Mouse (Mus musculus) hindbrain, embryonic 15.5 days (tissue): ENCODE results near the gene Zc3hav1. TPM values are rescaled to one million over a fixed set of nuclear protein-coding genes. Genes with fewer than 3 reads are reported as not detected.

Experiments
- ATAC-seq: fragments of 200-750 bp; cut with Nextera tagmentation; 2 replicates; pipeline ENCODE4 v1.8.0; 2017; ENCODE audit warnings: low read depth, moderate number of reproducible peaks, moderate TSS enrichment; ENCODE audit not compliant: low FRiP score
- H3K27ac ChIP-seq: fragments of 300-500 bp; sonication (generic); replicated peaks from 2 replicates; pipeline ENCODE4 v1.5.1; 2015; ENCODE audit warnings: mild to moderate bottlenecking, inconsistent platforms
- H3K27me3 ChIP-seq: fragments of 300-500 bp; sonication (generic); 2 replicates; pipeline ENCODE4 v1.6.1; 2015; ENCODE audit warnings: control low read depth, inconsistent platforms
- H3K36me3 ChIP-seq: fragments of 300-500 bp; sonication (generic); 2 replicates; pipeline ENCODE4 v1.6.1; 2015; ENCODE audit warnings: control low read depth, inconsistent platforms
- H3K4me1 ChIP-seq: fragments of 300-500 bp; sonication (generic); replicated peaks from 2 replicates; pipeline ENCODE4 v1.6.1; 2015; ENCODE audit warnings: control low read depth, inconsistent platforms
- H3K4me2 ChIP-seq: fragments of 300-500 bp; sonication (generic); 2 replicates; pipeline ENCODE4 v1.6.1; 2015; ENCODE audit warnings: moderate library complexity, mild to moderate bottlenecking, inconsistent platforms
- H3K4me3 ChIP-seq: fragments of 300-500 bp; sonication (generic); 2 replicates; pipeline ENCODE4 v1.5.1; 2015; ENCODE audit warnings: mild to moderate bottlenecking, inconsistent platforms
- H3K9ac ChIP-seq: fragments of 300-500 bp; sonication (generic); 2 replicates; pipeline ENCODE4 v1.6.1; 2015; ENCODE audit warnings: inconsistent platforms
- H3K9me3 ChIP-seq: fragments of 300-500 bp; sonication (generic); 2 replicates; pipeline ENCODE4 v1.6.1; 2016; ENCODE audit warnings: control low read depth, inconsistent platforms
- WGBS: fragments of 180-500 bp; shearing (Covaris S2); methylation state at CpG from one replicate; pipeline ENCODE4 v1.1.7; 2015; 5-methylcytosine and 5-hydroxymethylcytosine counted together
- polyA plus RNA-seq: library from polyadenylated mRNA; unstranded; fragments of >200 nt; fragmentation: Nextera tagmentation; extraction: Ambion mirVana; gene quantifications from 2 replicates; pipeline ENCODE4 v1.2.1, GENCODE M21; 2015

Gene Zc3hav1
- polyA plus RNA-seq, 1 experiment from 2014 or later = 1.3 TPM

- no peak overlapping the region for H3K9ac ChIP-seq
- H3K36me3 ChIP-seq = no peaks in the 10 kb centered on the region
- 77% methylated on average over 5 of the region's 5 CpGs for WGBS
- no peak for ATAC-seq
- no peaks in the 10 kb centered on the region for H3K4me1 ChIP-seq
- H3K27ac ChIP-seq = no peak overlapping the region
- no peak overlapping the region for H3K4me2 ChIP-seq
- H3K9me3 ChIP-seq = no peaks in the 10 kb centered on the region
- H3K4me3 ChIP-seq = no peak overlapping the region
- no peaks in the 10 kb centered on the region for H3K27me3 ChIP-seq
These were observed 90.8 kb downstream of the Zc3hav1 start for GRCm38 (mm10) chr6:38263393-38264159.

- WGBS = 74% methylated on average over 4 of the region's 4 CpGs
These were observed 92.5 kb downstream of the Zc3hav1 start for GRCm38 (mm10) chr6:38261877-38262276.

GRCm38 (mm10) chr6:38257506-38257905 lies 96.9 kb downstream of the Zc3hav1 start:
- WGBS = 98% methylated on average over 8 of the region's 8 CpGs

More at GRCm38 (mm10) chr6:38261877-38262276, 92.5 kb downstream of the Zc3hav1 start:
- H3K27me3 ChIP-seq = no peaks in the 10 kb centered on the region
- no peaks in the 10 kb centered on the region for H3K36me3 ChIP-seq
- H3K4me2 ChIP-seq = no peak overlapping the region
- H3K4me3 ChIP-seq = no peak overlapping the region
- no peaks in the 10 kb centered on the region for H3K9me3 ChIP-seq
- ATAC-seq = no peak
- no peak overlapping the region for H3K9ac ChIP-seq
- H3K27ac ChIP-seq = no peak overlapping the region
- H3K4me1 ChIP-seq = no peaks in the 10 kb centered on the region

GRCm38 (mm10) chr6:38256793-38257192 lies 97.6 kb downstream of the Zc3hav1 start:
- H3K36me3 ChIP-seq = no peaks in the 10 kb centered on the region
- WGBS = 96% methylated on average over 4 of the region's 4 CpGs
- ATAC-seq = no peak

More at GRCm38 (mm10) chr6:38257506-38257905, 96.9 kb downstream of the Zc3hav1 start:
- Histone ChIP-seq H3K36me3 (no peaks in the 10 kb centered on the region), H3K9ac (no peak overlapping the region), H3K4me2 (no peak overlapping the region), H3K27ac (no peak overlapping the region), H3K9me3 (no peaks in the 10 kb centered on the region), H3K27me3 (no peaks in the 10 kb centered on the region), H3K4me1 (peaks cover 11% of the 10 kb centered on the region), H3K4me3 (no peak overlapping the region)
- no peak for ATAC-seq

GRCm38 (mm10) chr6:38255794-38256193 lies 98.6 kb downstream of the Zc3hav1 start:
- WGBS = 40% methylated on average over 2 of the region's 2 CpGs

More at GRCm38 (mm10) chr6:38256793-38257192, 97.6 kb downstream of the Zc3hav1 start:
- Histone ChIP-seq H3K4me2 (no peak overlapping the region), H3K27me3 (no peaks in the 10 kb centered on the region), H3K9ac (no peak overlapping the region), H3K4me1 (peaks cover 18% of the 10 kb centered on the region), H3K4me3 (no peak overlapping the region), H3K27ac (no peak overlapping the region), H3K9me3 (no peaks in the 10 kb centered on the region)

More at GRCm38 (mm10) chr6:38255794-38256193, 98.6 kb downstream of the Zc3hav1 start:
- Histone ChIP-seq H3K9me3 (no peaks in the 10 kb centered on the region), H3K4me2 (no peak overlapping the region), H3K36me3 (no peaks in the 10 kb centered on the region), H3K4me1 (peaks cover 28% of the 10 kb centered on the region), H3K27ac (no peak overlapping the region), H3K4me3 (no peak overlapping the region), H3K9ac (no peak overlapping the region), H3K27me3 (no peaks in the 10 kb centered on the region)
- ATAC-seq = no peak

Other genes starting within 250 kb of the Zc3hav1 start
- not detected in 2 replicates for gene Tmem213, start 245.3 kb downstream of the Zc3hav1 start, polyA plus RNA-seq
- 0.49 and 0.54 TPM in 2 replicates for gene Atp6v0a4, start 230.0 kb downstream of the Zc3hav1 start, polyA plus RNA-seq
- gene D630045J12Rik, start 100.6 kb downstream of the Zc3hav1 start, polyA plus RNA-seq = 15.2 and 16.9 TPM in 2 replicates
- gene Zc3hav1l, start 55.3 kb downstream of the Zc3hav1 start, polyA plus RNA-seq = 7.4 and 7.8 TPM in 2 replicates
- 5.7 and 5.9 TPM in 2 replicates for gene Ttc26, start 26.9 kb upstream of the Zc3hav1 start, polyA plus RNA-seq
- 18.7 and 19.7 TPM in 2 replicates for gene Ubn2, start 79.3 kb upstream of the Zc3hav1 start, polyA plus RNA-seq
- 193 and 210 TPM in 2 replicates for gene Fmc1, start 178.9 kb upstream of the Zc3hav1 start, polyA plus RNA-seq
- 36.9 and 38.5 TPM in 2 replicates for gene Luc7l2, start 196.7 kb upstream of the Zc3hav1 start, polyA plus RNA-seq